ENCODE assay signal across 9 mouse cellular contexts in genomic region chr7:142093696-142094240, GRCm38 (mm10). TPM values are rescaled to one million over a fixed set of nuclear protein-coding genes. Genes with fewer than 3 reads are reported as not detected.
DNase-seq lines count a peak whose midpoint lies in the region; ATAC-seq and TF ChIP-seq lines count a peak whose summit lies in the region.
"Had no signal": no experiment of that assay in that cellular context is flagged by ENCODE, and none has a peak within 500 bp of the region (broad histone marks: within the 10 kb centered on the region; RNA-seq: fewer than 3 reads in every experiment).

No protein-coding gene starts in this region.

- H3K4me2 ChIP-seq in hindbrain, embryonic 14.5 days (replicated peaks), result peak overlapping the region; percentile 72
- H3K4me2 ChIP-seq in midbrain, postnatal 0 days (ENCODE audit: low read depth, low read length, poor library complexity, severe bottlenecking), result peak overlapping the region; percentile 98

- DNase-seq in kidney, adult 2 months, result no peak
- DNase-seq in kidney, postnatal 10 days, result no peak
- DNase-seq in hindbrain, embryonic 14.5 days (ENCODE audit: low spot score), result no peak
- DNase-seq in midbrain, postnatal 0 days (ENCODE audit: low spot score), result no peak
- no peak for DNase-seq in frontal cortex, postnatal 36 days (ENCODE audit: low spot score in 2 of 2)
- no peak for DNase-seq in right cerebral cortex, adult 18-20 months

- TF ChIP-seq CTCF in kidney, adult 2 months (conservative IDR thresholded peaks at IDR 0.05; ENCODE audit: insufficient read depth, insufficient read length, low read depth, low read length), result no peak
- TF ChIP-seq CTCF in cortical plate, adult 2 months (IDR thresholded peaks at IDR 0.05; ENCODE audit: extremely low read depth, insufficient read depth, low read length), result no peak
- no peak for TF ChIP-seq CTCF in midbrain, postnatal 0 days (IDR thresholded peaks at IDR 0.05)

- no peaks in the 10 kb centered on the region for H3K27me3 ChIP-seq in kidney, adult 2 months (replicated peaks; ENCODE audit: control insufficient read depth, insufficient read depth, low read length)
- peaks cover 6% of the 10 kb centered on the region; the same call in 1 of the 2 replicates for H3K27me3 ChIP-seq in hindbrain, embryonic 14.5 days (ENCODE audit: control insufficient read depth, insufficient read depth, low read length)
- H3K27me3 ChIP-seq in midbrain, postnatal 0 days (ENCODE audit: insufficient read depth, low read length), result no peaks in the 10 kb centered on the region

- no peak overlapping the region for H3K27ac ChIP-seq in kidney, adult 2 months (ENCODE audit: insufficient read depth, low read depth, low read length)
- peak overlapping the region; percentile 100 for H3K27ac ChIP-seq in cortical plate, adult 2 months (ENCODE audit: insufficient read depth, low read length)
- H3K27ac ChIP-seq in hindbrain, embryonic 14.5 days, result peak overlapping the region; percentile 97
- peak overlapping the region; percentile 95 for H3K27ac ChIP-seq in midbrain, postnatal 0 days (ENCODE audit: low read depth, low read length)

- TF ChIP-seq POLR2A in kidney, adult 2 months (IDR thresholded peaks at IDR 0.05; ENCODE audit: low read depth, low read length), result no peak
- no peak for TF ChIP-seq POLR2A in cortical plate, adult 2 months (IDR thresholded peaks at IDR 0.05; ENCODE audit: extremely low read depth, insufficient read depth, low read length)

- H3K4me1 ChIP-seq in kidney, adult 2 months (ENCODE audit: control insufficient read depth, insufficient read depth, low read length), result no peaks in the 10 kb centered on the region
- H3K4me1 ChIP-seq in cortical plate, adult 2 months (ENCODE audit: control insufficient read depth, insufficient read depth, low read length), result peaks cover 15% of the 10 kb centered on the region
- peaks cover 61% of the 10 kb centered on the region for H3K4me1 ChIP-seq in hindbrain, embryonic 14.5 days (replicated peaks; ENCODE audit: control insufficient read depth, insufficient read depth, low read length)
- peaks cover 48% of the 10 kb centered on the region for H3K4me1 ChIP-seq in midbrain, postnatal 0 days (ENCODE audit: insufficient read depth, low read length)

- WGBS in kidney, adult 2 months, result 46% methylated on average over 6 of the region's 6 CpGs
- WGBS in hindbrain, embryonic 14.5 days, result 14% methylated on average over 6 of the region's 6 CpGs
- 12% methylated on average over 6 of the region's 6 CpGs for WGBS in midbrain, postnatal 0 days

- H3K4me3 ChIP-seq in kidney, adult 2 months (ENCODE audit: insufficient read depth, low read depth, low read length), result peak overlapping the region; percentile 52
- peak overlapping the region; percentile 80 for H3K4me3 ChIP-seq in cortical plate, adult 2 months (ENCODE audit: insufficient read depth, low read length)
- H3K4me3 ChIP-seq in hindbrain, embryonic 14.5 days (replicated peaks; ENCODE audit: low read length), result peak overlapping the region; percentile 92
- peak overlapping the region; percentile 85 for H3K4me3 ChIP-seq in midbrain, postnatal 0 days (ENCODE audit: low read depth, low read length)

- ATAC-seq in hindbrain, embryonic 14.5 days (ENCODE audit: low FRiP score), result no peak
- no peak for ATAC-seq in midbrain, postnatal 0 days (ENCODE audit: low FRiP score)
- no peak for ATAC-seq in erythroid progenitor cell, adult 5-6 weeks (replicated peaks; ENCODE audit: low FRiP score, poor library complexity, severe bottlenecking)

- H3K9ac ChIP-seq in hindbrain, embryonic 14.5 days, result peak overlapping the region; percentile 99
- peak overlapping the region; percentile 93 for H3K9ac ChIP-seq in midbrain, postnatal 0 days (replicated peaks; ENCODE audit: low read length, poor library complexity, severe bottlenecking)

- H3K36me3 ChIP-seq in kidney, adult 2 months (ENCODE audit: control insufficient read depth, insufficient read depth, low read length), result no peaks in the 10 kb centered on the region
- peaks cover 8% of the 10 kb centered on the region; the same call in 1 of the 2 replicates for H3K36me3 ChIP-seq in hindbrain, embryonic 14.5 days (replicated peaks; ENCODE audit: control insufficient read depth, insufficient read depth)
- H3K36me3 ChIP-seq in midbrain, postnatal 0 days (ENCODE audit: insufficient read depth, low read length), result peaks cover 6% of the 10 kb centered on the region; the same call in 1 of the 2 replicates

- no peaks in the 10 kb centered on the region for H3K9me3 ChIP-seq in hindbrain, embryonic 14.5 days (ENCODE audit: control insufficient read depth, low read length)
- no peaks in the 10 kb centered on the region for H3K9me3 ChIP-seq in midbrain, postnatal 0 days (ENCODE audit: low read length)

RNA-seq across cellular contexts. Expression of gene Dusp8, which starts 1.9 kb away (rescaled TPM):
- polyA plus RNA-seq in kidney, adult 2 months (2012; rRNA removed), result 3.6 and 3.7 TPM in 2 replicates
- polyA plus RNA-seq in cortical plate, adult 2 months (2012; rRNA removed), result 94.9 and 102 TPM in 2 replicates
- polyA plus RNA-seq in hindbrain, embryonic 14.5 days (2014; fragmentation: Nextera tagmentation; extraction: Ambion mirVana), result 133 and 142 TPM in 2 replicates
- total RNA-seq in midbrain, postnatal 0 days (2014; rRNA removed), result 144 and 175 TPM in 2 replicates
- 94.2 and 99.9 TPM in 2 replicates for polyA plus RNA-seq in midbrain, postnatal 0 days (2015; fragmentation: Nextera tagmentation; extraction: Ambion mirVana)
- 21.6 and 23.5 TPM in 2 replicates for total RNA-seq in erythroid progenitor cell, adult 5-6 weeks (2015; ENCODE audit: low replicate concordance)
- total RNA-seq in erythroid progenitor cell, adult 5-6 weeks (2017; ENCODE audit: low replicate concordance), result 8.1 and 11.2 TPM in 2 replicates

RNA-seq across cellular contexts. Expression of gene Gm45618, which starts 26.8 kb away (rescaled TPM):
- not detected in 2 replicates for polyA plus RNA-seq in kidney, adult 2 months (2012; rRNA removed)
- polyA plus RNA-seq in cortical plate, adult 2 months (2012; rRNA removed), result not detected in 2 replicates
- polyA plus RNA-seq in hindbrain, embryonic 14.5 days (2014; fragmentation: Nextera tagmentation; extraction: Ambion mirVana), result not detected in 2 replicates
- not detected in 2 replicates for total RNA-seq in midbrain, postnatal 0 days (2014; rRNA removed)
- not detected in 2 replicates for polyA plus RNA-seq in midbrain, postnatal 0 days (2015; fragmentation: Nextera tagmentation; extraction: Ambion mirVana)
- total RNA-seq in erythroid progenitor cell, adult 5-6 weeks (2015; ENCODE audit: low replicate concordance), result not detected in 2 replicates
- not detected in 2 replicates for total RNA-seq in erythroid progenitor cell, adult 5-6 weeks (2017; ENCODE audit: low replicate concordance)
- total RNA-seq: hematopoietic stem cell, adult 5-6 weeks had no signal

RNA-seq across cellular contexts. Expression of gene Mob2, which starts 32.9 kb away (rescaled TPM):
- polyA plus RNA-seq in kidney, adult 2 months (2012; rRNA removed), result 44.0 and 45.3 TPM in 2 replicates
- 49.3 and 50.7 TPM in 2 replicates for polyA plus RNA-seq in cortical plate, adult 2 months (2012; rRNA removed)
- polyA plus RNA-seq in hindbrain, embryonic 14.5 days (2014; fragmentation: Nextera tagmentation; extraction: Ambion mirVana), result 46.4 and 50.2 TPM in 2 replicates
- total RNA-seq in midbrain, postnatal 0 days (2014; rRNA removed), result 27.4 and 31.6 TPM in 2 replicates
- 38.0 and 41.3 TPM in 2 replicates for polyA plus RNA-seq in midbrain, postnatal 0 days (2015; fragmentation: Nextera tagmentation; extraction: Ambion mirVana)
- total RNA-seq in erythroid progenitor cell, adult 5-6 weeks (2015; ENCODE audit: low replicate concordance), result 74.6 and 92.6 TPM in 2 replicates
- 59.1 and 69.3 TPM in 2 replicates for total RNA-seq in erythroid progenitor cell, adult 5-6 weeks (2017; ENCODE audit: low replicate concordance)

RNA-seq across cellular contexts. Expression of gene Gm39115, which starts 42.1 kb away (rescaled TPM):
- not detected in 2 replicates for polyA plus RNA-seq in kidney, adult 2 months (2012; rRNA removed)
- not detected in 2 replicates for polyA plus RNA-seq in cortical plate, adult 2 months (2012; rRNA removed)
- not detected in 2 replicates for polyA plus RNA-seq in hindbrain, embryonic 14.5 days (2014; fragmentation: Nextera tagmentation; extraction: Ambion mirVana)
- total RNA-seq in midbrain, postnatal 0 days (2014; rRNA removed), result not detected in 2 replicates
- polyA plus RNA-seq in midbrain, postnatal 0 days (2015; fragmentation: Nextera tagmentation; extraction: Ambion mirVana), result not detected in 2 replicates
- total RNA-seq in erythroid progenitor cell, adult 5-6 weeks (2015; ENCODE audit: low replicate concordance), result not detected in 2 replicates
- not detected in 2 replicates for total RNA-seq in erythroid progenitor cell, adult 5-6 weeks (2017; ENCODE audit: low replicate concordance)
- total RNA-seq: hematopoietic stem cell, adult 5-6 weeks had no signal

RNA-seq across cellular contexts. Expression of gene Gm45337, which starts 50.6 kb away (rescaled TPM):
- not detected in 2 replicates for polyA plus RNA-seq in kidney, adult 2 months (2012; rRNA removed)
- not detected in 2 replicates for polyA plus RNA-seq in cortical plate, adult 2 months (2012; rRNA removed)
- 0.15 TPM in 1 of 2 replicates, not detected in the other for polyA plus RNA-seq in hindbrain, embryonic 14.5 days (2014; fragmentation: Nextera tagmentation; extraction: Ambion mirVana)
- total RNA-seq in midbrain, postnatal 0 days (2014; rRNA removed), result not detected in 2 replicates
- not detected in 2 replicates for polyA plus RNA-seq in midbrain, postnatal 0 days (2015; fragmentation: Nextera tagmentation; extraction: Ambion mirVana)
- not detected in 2 replicates for total RNA-seq in erythroid progenitor cell, adult 5-6 weeks (2015; ENCODE audit: low replicate concordance)
- total RNA-seq in erythroid progenitor cell, adult 5-6 weeks (2017; ENCODE audit: low replicate concordance), result not detected in 2 replicates
- total RNA-seq: hematopoietic stem cell, adult 5-6 weeks had no signal

Comparison
In these comparisons a context has a peak if more than half of its experiments do, and no peak if none do; other contexts are left out.
1. RNA of gene Dusp8, which starts 1.9 kb away (polyA plus RNA-seq): 133 to 142 TPM in hindbrain, embryonic 14.5 days, 94.9 to 102 TPM in cortical plate, adult 2 months and 94.2 to 99.9 TPM in midbrain, postnatal 0 days; 3.6 to 3.7 TPM in kidney, adult 2 months; every median in the first group is over 10 times any median in the second.
2. Peak in every context shown above with its lines, with median percentiles within 50 percentile points of each other: H3K4me3 ChIP-seq.